Mouse (Mus musculus): ENCODE measurements at regions not wholly inside any gene's neighbourhood (a gene's known extent, or its start where the extent isn't known, plus 50 kb on each side); places are given as distances from the start of the nearest gene placed in this dataset.

- TF ChIP-seq CTCF (IDR thresholded peaks at IDR 0.05; ENCODE audit: control insufficient read depth, insufficient read depth, insufficient read length) (no peak), USF1 (IDR thresholded peaks at IDR 0.05; ENCODE audit: low read depth) (no peak), MYOG (IDR thresholded peaks at IDR 0.05; ENCODE audit: control insufficient read depth, extremely low read depth, insufficient read length) (no peak), CEBPB (IDR thresholded peaks at IDR 0.05; ENCODE audit: low read depth) (no peak)
Measured at GRCm38 (mm10) chr16:5620566-5620965, 264.6 kb upstream of the Rbfox1 start.
